Mouse (Mus musculus): ENCODE measurements around the gene Ube2q2. TPM values are rescaled to one million over a fixed set of nuclear protein-coding genes. Genes with fewer than 3 reads are reported as not detected.
"Not testable (repeated sequence)": the region's sequence is repeated elsewhere in the genome, so short reads cannot be mapped to it uniquely, and the experiment has no call there.

Ube2q2 gene
- total and polyA plus RNA-seq, 2 experiments from 2014 or later, result 32.3 to 34.1 TPM

- ATAC-seq (no peak), DNase-seq (no peak)
- no peak overlapping the region for H3K27ac ChIP-seq (ENCODE audit: low read depth, low read length)
- no peak overlapping the region for H3K9ac ChIP-seq
- H3K4me2 ChIP-seq (ENCODE audit: low read depth), result no peak overlapping the region
- no peak for TF ChIP-seq CTCF (IDR thresholded peaks at IDR 0.05; ENCODE audit: low read depth)
- no peak overlapping the region for H3K4me3 ChIP-seq (ENCODE audit: low read depth, low read length)
- H3K9me3 ChIP-seq (ENCODE audit: low read length), result no peaks in the 10 kb centered on the region
- no peaks in the 10 kb centered on the region for H3K27me3 ChIP-seq (ENCODE audit: insufficient read depth, low read length)
- H3K4me1 ChIP-seq (ENCODE audit: insufficient read depth), result no peaks in the 10 kb centered on the region
- 82% methylated on average over 13 of the region's 13 CpGs for WGBS
- H3K36me3 ChIP-seq (ENCODE audit: insufficient read depth), result no peaks in the 10 kb centered on the region
These were observed 87.8 kb downstream of the Ube2q2 start for GRCm38 (mm10) chr9:55236235-55237165.

- Histone ChIP-seq H3K4me2 (ENCODE audit: low read depth) (no peak overlapping the region), H3K27ac (ENCODE audit: low read depth, low read length) (no peak overlapping the region)
- WGBS, result 87% methylated on average over 5 of the region's 5 CpGs
These were observed 92.2 kb downstream of the Ube2q2 start for GRCm38 (mm10) chr9:55240852-55241251.

GRCm38 (mm10) chr9:55241863-55242685, 93.4 kb downstream of the Ube2q2 start:
- WGBS, result 57% methylated on average over 24 of the region's 24 CpGs
- H3K36me3 ChIP-seq (ENCODE audit: insufficient read depth), result no peaks in the 10 kb centered on the region
- no peaks in the 10 kb centered on the region for H3K9me3 ChIP-seq (ENCODE audit: low read length)
- no peak overlapping the region for H3K4me3 ChIP-seq (ENCODE audit: low read depth, low read length)
- no peaks in the 10 kb centered on the region for H3K27me3 ChIP-seq (ENCODE audit: insufficient read depth, low read length)
- peak overlapping the region; percentile 31; the same call in 1 of the 2 replicates for H3K4me2 ChIP-seq (ENCODE audit: low read depth)
- no peak overlapping the region for H3K9ac ChIP-seq
- DNase-seq, result no peak
- no peaks in the 10 kb centered on the region for H3K4me1 ChIP-seq (ENCODE audit: insufficient read depth)
- no peak for ATAC-seq
- H3K27ac ChIP-seq (ENCODE audit: low read depth, low read length), result no peak overlapping the region
- no peak for TF ChIP-seq CTCF (IDR thresholded peaks at IDR 0.05; ENCODE audit: low read depth)

More at GRCm38 (mm10) chr9:55240852-55241251, 92.2 kb downstream of the Ube2q2 start:
- ATAC-seq, result no peak
- Histone ChIP-seq H3K27me3 (ENCODE audit: insufficient read depth, low read length) (no peaks in the 10 kb centered on the region), H3K9me3 (ENCODE audit: low read length) (no peaks in the 10 kb centered on the region), H3K36me3 (ENCODE audit: insufficient read depth) (no peaks in the 10 kb centered on the region), H3K9ac (no peak overlapping the region), H3K4me3 (ENCODE audit: low read depth, low read length) (no peak overlapping the region), H3K4me1 (ENCODE audit: insufficient read depth) (no peaks in the 10 kb centered on the region)
- TF ChIP-seq CTCF (IDR thresholded peaks at IDR 0.05; ENCODE audit: low read depth), result no peak
- no peak for DNase-seq

- WGBS, result 83% methylated on average over 3 of the region's 3 CpGs
- H3K9me3 ChIP-seq (ENCODE audit: low read length), result no peaks in the 10 kb centered on the region
- no peaks in the 10 kb centered on the region for H3K27me3 ChIP-seq (ENCODE audit: insufficient read depth, low read length)
- no peak overlapping the region for H3K27ac ChIP-seq (ENCODE audit: low read depth, low read length)
- no peak overlapping the region for H3K4me2 ChIP-seq (ENCODE audit: low read depth)
- H3K4me1 ChIP-seq (ENCODE audit: insufficient read depth), result no peaks in the 10 kb centered on the region
- no peak overlapping the region for H3K4me3 ChIP-seq (ENCODE audit: low read depth, low read length)
- no peak for TF ChIP-seq CTCF (IDR thresholded peaks at IDR 0.05; ENCODE audit: low read depth)
- DNase-seq (no peak), ATAC-seq (no peak)
- no peaks in the 10 kb centered on the region for H3K36me3 ChIP-seq (ENCODE audit: insufficient read depth)
- H3K9ac ChIP-seq, result no peak overlapping the region
These were observed 94.6 kb downstream of the Ube2q2 start for GRCm38 (mm10) chr9:55243280-55243679.

GRCm38 (mm10) chr9:55244079-55244478, 95.4 kb downstream of the Ube2q2 start:
- Histone ChIP-seq H3K4me1 (ENCODE audit: insufficient read depth) (no peaks in the 10 kb centered on the region), H3K9ac (no peak overlapping the region), H3K36me3 (ENCODE audit: insufficient read depth) (no peaks in the 10 kb centered on the region), H3K9me3 (ENCODE audit: low read length) (no peaks in the 10 kb centered on the region), H3K4me2 (ENCODE audit: low read depth) (no peak overlapping the region), H3K27ac (ENCODE audit: low read depth, low read length) (no peak overlapping the region), H3K27me3 (ENCODE audit: insufficient read depth, low read length) (no peaks in the 10 kb centered on the region), H3K4me3 (ENCODE audit: low read depth, low read length) (no peak overlapping the region)
- no peak for TF ChIP-seq CTCF (IDR thresholded peaks at IDR 0.05; ENCODE audit: low read depth)
- no peak for ATAC-seq
- no peak for DNase-seq
- 85% methylated on average over 3 of the region's 3 CpGs for whole genome bisulfite sequencing

- H3K27me3 ChIP-seq (ENCODE audit: insufficient read depth, low read length); DNase-seq; H3K9me3 ChIP-seq (ENCODE audit: low read length); H3K27ac ChIP-seq (ENCODE audit: low read depth, low read length); H3K4me3 ChIP-seq (ENCODE audit: low read depth, low read length); H3K4me2 ChIP-seq (ENCODE audit: low read depth); H3K4me1 ChIP-seq (ENCODE audit: insufficient read depth); H3K36me3 ChIP-seq (ENCODE audit: insufficient read depth); ATAC-seq; H3K9ac ChIP-seq: not testable (repeated sequence)
- WGBS, result 90% methylated on average over 1 of the region's 1 CpGs
These were observed 96.5 kb downstream of the Ube2q2 start for GRCm38 (mm10) chr9:55245057-55245750.
